Mouse (Mus musculus) layer of hippocampus, adult 11-12 months (tissue): Measurements from ENCODE around the gene Gm20422.

ENCODE experiments used
- DNase-seq: peaks from one replicate; pipeline ENCODE4 v3.0.0; 2022; ENCODE audit warnings: low spot score

Gene Gm20422

DNA sequence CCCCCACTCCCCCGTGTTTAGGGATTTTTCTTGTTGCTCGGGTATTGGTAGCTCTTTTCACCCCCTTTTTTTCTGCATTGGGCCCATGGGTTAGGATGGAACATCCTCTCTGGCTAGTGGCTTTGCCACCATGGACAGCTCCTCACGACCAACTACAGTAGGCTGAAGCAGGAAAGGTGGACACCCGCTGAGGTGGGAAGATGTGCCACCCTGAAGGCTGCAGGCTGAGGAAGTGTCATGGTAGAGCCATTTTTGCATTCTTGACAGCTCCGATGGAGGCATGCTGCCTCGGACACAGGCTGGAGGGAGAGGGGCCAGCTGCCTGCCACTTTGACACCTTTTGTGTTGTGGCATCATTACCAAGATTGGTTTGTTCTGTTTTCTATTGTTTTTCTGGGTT is 72.9 kb downstream of the Gm20422 start:
- DNase-seq = no peak
